Mouse (Mus musculus) liver, adult 2 months (tissue): ENCODE measurements at regions not wholly inside any gene's neighbourhood (a gene's known extent, or its start where the extent isn't known, plus 50 kb on each side); places are given as distances from the start of the nearest gene placed in this dataset.

ENCODE experiments used
- DNase-seq: peaks from one replicate; pipeline ENCODE4 v3.0.0-alpha.2; 2011; ENCODE audit warnings: low read depth, low spot score; ENCODE audit errors: extremely low read depth
- H3K27ac ChIP-seq: fragments of 200-500 bp; replicated peaks from 2 replicates; pipeline ENCODE4 v1.5.1; 2012; ENCODE audit warnings: low read depth, mild to moderate bottlenecking, control low read depth, inconsistent platforms, low read length; ENCODE audit not compliant: insufficient read depth
- H3K27me3 ChIP-seq: fragments of 200-500 bp; 2 replicates; pipeline ENCODE4 v1.6.1; 2012; ENCODE audit warnings: mild to moderate bottlenecking, moderate library complexity, low read length, inconsistent platforms; ENCODE audit not compliant: control insufficient read depth, insufficient read depth
- H3K36me3 ChIP-seq: fragments of 200-500 bp; 2 replicates; pipeline ENCODE4 v1.6.1; 2012; ENCODE audit warnings: low read length, inconsistent platforms; ENCODE audit not compliant: control insufficient read depth, insufficient read depth
- H3K4me1 ChIP-seq: fragments of 200-500 bp; 2 replicates; pipeline ENCODE4 v1.6.1; 2011; ENCODE audit warnings: low read length; ENCODE audit not compliant: control insufficient read depth, insufficient read depth
- H3K4me3 ChIP-seq: fragments of 200-500 bp; 2 replicates; pipeline ENCODE4 v1.5.1; 2011; ENCODE audit warnings: low read depth, mild to moderate bottlenecking, control low read depth, low read length, moderate library complexity; ENCODE audit not compliant: insufficient read depth
- H3K79me2 ChIP-seq: fragments of 200-500 bp; 2 replicates; pipeline ENCODE4 v1.6.1; 2012; ENCODE audit warnings: inconsistent platforms, mild to moderate bottlenecking, low read length, moderate library complexity; ENCODE audit not compliant: control insufficient read depth, insufficient read depth
- H3K9ac ChIP-seq: fragments of 200-500 bp; 2 replicates; pipeline ENCODE4 v1.6.1; 2012; ENCODE audit warnings: low read depth, mild to moderate bottlenecking, control low read depth, inconsistent platforms, low read length
- CTCF ChIP-seq: fragments of 200-500 bp; IDR thresholded peaks from 2 replicates; pipeline ENCODE4 v1.5.1; 2011; ENCODE audit warnings: low read depth, low read length, control low read depth
- POLR2A ChIP-seq: fragments of 200-500 bp; IDR thresholded peaks from 2 replicates; pipeline ENCODE4 v1.6.1; 2011; ENCODE audit warnings: low read length, control low read depth; ENCODE audit not compliant: insufficient read depth; ENCODE audit errors: extremely low read depth
- WGBS: fragments of 180-500 bp; shearing (Covaris S2); methylation state at CpG from one replicate; pipeline ENCODE4 v1.1.7; 2018; 5-methylcytosine and 5-hydroxymethylcytosine counted together

DNA sequence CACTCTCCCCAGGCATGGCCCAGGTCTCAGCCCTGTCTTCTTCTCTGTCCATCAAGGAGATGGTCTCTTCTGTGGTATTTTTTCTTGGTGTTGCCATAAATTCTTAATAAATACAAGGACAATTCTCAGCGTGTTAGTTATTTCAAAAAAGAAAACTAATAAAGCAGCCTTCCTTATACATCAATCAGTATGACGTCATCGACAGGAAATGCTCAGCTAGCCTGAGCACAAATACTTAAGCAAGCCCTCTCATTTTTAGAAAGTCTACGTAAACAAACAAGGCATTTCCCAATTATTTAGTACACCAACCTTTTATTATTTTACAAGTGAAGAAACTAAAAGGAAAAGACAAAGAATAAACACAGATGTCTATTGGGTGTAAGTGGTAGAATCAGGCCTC, 218.6 kb upstream of the Smim15 start:
- H3K79me2 ChIP-seq = peaks cover 40% of the 10 kb centered on the region; the same call in 1 of the 2 replicates
- no peaks in the 10 kb centered on the region for H3K36me3 ChIP-seq
- no peak overlapping the region for H3K9ac ChIP-seq
- peaks cover 5% of the 10 kb centered on the region; the same call in 1 of the 2 replicates for H3K4me1 ChIP-seq
- 73% methylated on average over 4 of the region's 4 CpGs for WGBS
- TF ChIP-seq CTCF (no peak), POLR2A (no peak)
- no peaks in the 10 kb centered on the region for H3K27me3 ChIP-seq
- H3K4me3 ChIP-seq = no peak overlapping the region
- H3K27ac ChIP-seq = no peak overlapping the region
- DNase-seq = no peak

GRCm38 (mm10) chr13:107823342-107823741, 220.9 kb upstream of the Smim15 start:
- Histone ChIP-seq H3K79me2 (peaks cover 38% of the 10 kb centered on the region; the same call in 1 of the 2 replicates), H3K36me3 (no peaks in the 10 kb centered on the region), H3K9ac (no peak overlapping the region), H3K27me3 (no peaks in the 10 kb centered on the region), H3K27ac (no peak overlapping the region), H3K4me3 (no peak overlapping the region), H3K4me1 (peaks cover 3% of the 10 kb centered on the region; the same call in 1 of the 2 replicates)
- WGBS = 95% methylated on average over 1 of the region's 1 CpGs
- TF ChIP-seq POLR2A (no peak), CTCF (no peak)
- DNase-seq = no peak

GRCm38 (mm10) chr13:107822198-107822597, 222.0 kb upstream of the Smim15 start:
- peaks cover 29% of the 10 kb centered on the region; the same call in 1 of the 2 replicates for H3K79me2 ChIP-seq
- H3K27ac ChIP-seq = no peak overlapping the region
- no peak for DNase-seq
- no peaks in the 10 kb centered on the region for H3K27me3 ChIP-seq
- TF ChIP-seq POLR2A = no peak
- no peak for TF ChIP-seq CTCF
- peaks cover 3% of the 10 kb centered on the region; the same call in 1 of the 2 replicates for H3K4me1 ChIP-seq
- WGBS = 97% methylated on average over 2 of the region's 2 CpGs
- H3K9ac ChIP-seq = no peak overlapping the region
- H3K36me3 ChIP-seq = no peaks in the 10 kb centered on the region
- H3K4me3 ChIP-seq = no peak overlapping the region

DNA sequence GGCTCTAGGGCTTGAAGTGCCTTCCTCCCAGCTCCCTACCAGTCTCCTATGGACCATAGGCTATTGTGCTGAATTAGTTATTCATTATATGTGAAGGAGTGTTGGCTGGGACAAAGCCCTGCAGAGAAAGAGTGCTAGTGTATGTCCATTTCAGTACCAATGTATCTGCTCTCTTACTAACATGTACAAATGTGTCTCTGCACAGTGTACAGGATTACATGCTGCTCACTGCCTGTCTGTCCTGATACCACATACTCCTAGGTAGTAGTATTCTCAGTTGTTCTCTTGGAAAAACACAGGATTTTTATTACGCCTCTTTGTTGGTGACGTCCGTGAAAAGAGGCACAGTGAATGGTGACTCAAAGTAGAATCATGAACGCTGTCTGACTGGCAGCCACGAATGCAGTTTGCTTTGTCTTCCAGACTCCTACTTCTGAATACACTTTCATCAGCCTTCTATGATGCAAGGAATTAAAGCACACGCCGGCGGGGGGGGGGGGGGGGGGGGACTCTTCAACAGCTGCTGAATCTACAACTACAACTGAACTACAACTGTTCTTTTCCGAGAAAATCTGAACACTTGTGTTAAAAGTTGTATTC, 230.6 kb upstream of the Smim15 start:
- Histone ChIP-seq H3K4me3 (no peak overlapping the region), H3K9ac (no peak overlapping the region), H3K36me3 (no peaks in the 10 kb centered on the region), H3K27ac (no peak overlapping the region), H3K27me3 (no peaks in the 10 kb centered on the region), H3K4me1 (peaks cover 4% of the 10 kb centered on the region), H3K79me2 (peaks cover 10% of the 10 kb centered on the region; the same call in 1 of the 2 replicates)
- WGBS = 72% methylated on average over 9 of the region's 9 CpGs
- TF ChIP-seq CTCF (no peak), POLR2A (no peak)
- no peak for DNase-seq

- TF ChIP-seq CTCF (no peak), POLR2A (no peak)
- Histone ChIP-seq H3K36me3 (no peaks in the 10 kb centered on the region), H3K9ac (no peak overlapping the region), H3K79me2 (peaks cover 14% of the 10 kb centered on the region; the same call in 1 of the 2 replicates), H3K4me3 (no peak overlapping the region), H3K27me3 (no peaks in the 10 kb centered on the region), H3K4me1 (peaks cover 4% of the 10 kb centered on the region), H3K27ac (no peak overlapping the region)
- DNase-seq = no peak
- 51% methylated on average over 5 of the region's 5 CpGs for WGBS
Observed at GRCm38 (mm10) chr13:107812014-107812413, 232.2 kb upstream of the Smim15 start.

DNA sequence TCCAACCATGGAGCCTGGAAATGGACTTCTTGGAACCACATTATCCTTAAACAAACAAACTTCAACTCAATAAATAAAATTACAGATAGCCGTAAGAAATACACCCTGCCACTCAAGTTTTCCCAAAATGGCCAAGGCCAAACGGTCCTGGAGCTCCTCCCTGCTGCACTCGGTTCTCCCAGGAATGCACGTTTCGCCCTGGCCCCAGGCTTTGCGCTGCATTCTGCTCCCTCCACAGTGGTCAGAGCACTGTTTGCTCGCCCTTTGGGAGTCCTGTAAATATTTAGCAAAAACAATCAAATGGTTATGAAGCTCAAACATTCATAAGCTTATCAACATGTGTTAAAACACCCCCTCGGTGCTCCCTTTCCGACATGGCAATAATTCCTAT, 233.4 kb upstream of the Smim15 start:
- H3K27ac ChIP-seq = no peak overlapping the region
- no peak overlapping the region for H3K9ac ChIP-seq
- peaks cover 11% of the 10 kb centered on the region; the same call in 1 of the 2 replicates for H3K79me2 ChIP-seq
- TF ChIP-seq CTCF (no peak), POLR2A (no peak)
- 25% methylated on average over 9 of the region's 9 CpGs for WGBS
- peak; percentile 21 for DNase-seq
- H3K4me3 ChIP-seq = no peak overlapping the region
- no peaks in the 10 kb centered on the region for H3K27me3 ChIP-seq
- peaks cover 4% of the 10 kb centered on the region for H3K4me1 ChIP-seq
- H3K36me3 ChIP-seq = no peaks in the 10 kb centered on the region
